In the genomic region with DNA sequence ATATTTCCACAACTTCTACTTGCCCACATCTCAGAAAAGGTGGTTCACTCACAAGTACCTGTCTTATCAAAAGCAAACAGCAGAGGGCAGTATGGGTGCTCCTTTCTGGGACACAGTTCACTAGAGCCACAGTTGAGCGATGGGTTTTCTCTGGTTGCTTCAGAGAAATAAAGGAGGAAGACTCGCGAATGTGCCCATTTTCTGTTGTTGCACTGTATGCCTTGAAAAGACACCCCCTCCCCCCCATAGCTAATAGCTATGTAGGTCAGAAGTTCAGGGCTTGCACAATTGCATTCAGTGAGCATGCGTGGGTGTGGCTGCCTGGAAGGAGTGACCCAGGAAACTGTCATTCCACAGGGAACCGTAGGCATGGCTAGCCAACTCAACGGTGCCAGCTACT, we compare ENCODE assay signal across 8 mouse cellular contexts. TPM values are rescaled to one million over a fixed set of nuclear protein-coding genes. Genes with fewer than 3 reads are reported as not detected.
DNase-seq lines count a peak whose midpoint lies in the region; ATAC-seq lines count a peak whose summit lies in the region.

No protein-coding gene starts in this region.

- H3K9ac ChIP-seq in lung, embryonic 16.5 days (ENCODE audit: low read length) = no peak overlapping the region

- ATAC-seq in frontal cortex, adult (ENCODE audit: low TSS enrichment) = peak; percentile 94
- peak; percentile 74 for ATAC-seq in lung, embryonic 16.5 days (ENCODE audit: low read depth)

- no peaks in the 10 kb centered on the region for H3K9me3 ChIP-seq in hindbrain, embryonic 10.5 days
- H3K9me3 ChIP-seq in lung, embryonic 16.5 days (ENCODE audit: control insufficient read depth, low read length) = no peaks in the 10 kb centered on the region

- 37% methylated on average over 6 of the region's 6 CpGs for WGBS in hindbrain, embryonic 10.5 days
- WGBS in lung, embryonic 16.5 days = 13% methylated on average over 6 of the region's 6 CpGs

- peaks cover 3% of the 10 kb centered on the region; the same call in 1 of the 2 replicates for H3K4me1 ChIP-seq in hindbrain, embryonic 10.5 days (replicated peaks)
- peaks cover 6% of the 10 kb centered on the region for H3K4me1 ChIP-seq in lung, embryonic 16.5 days (replicated peaks; ENCODE audit: control insufficient read depth, insufficient read depth, low read length)

- H3K36me3 ChIP-seq in hindbrain, embryonic 10.5 days = no peaks in the 10 kb centered on the region
- no peaks in the 10 kb centered on the region for H3K36me3 ChIP-seq in lung, embryonic 16.5 days (ENCODE audit: control insufficient read depth, insufficient read depth, low read length)

- peak; percentile 75 for DNase-seq in MEL-GATA-1-ER (ENCODE audit: extremely low read depth, low read depth)
- peak; percentile 90 for DNase-seq in cerebellum, adult 9-10 months
- peak; percentile 44 for DNase-seq in hindbrain, embryonic 10.5 days (ENCODE audit: low spot score)
- peak; percentile 95 for DNase-seq in layer of hippocampus, adult 9-10 months (ENCODE audit: low spot score)
- DNase-seq in ovary, postnatal 14 days (ENCODE audit: low spot score) = peak; percentile 81
- peak; percentile 40 to 80 for DNase-seq in thymus, postnatal 10 days (ENCODE audit: low spot score in 2 of 2)

- H3K27ac ChIP-seq in hindbrain, embryonic 10.5 days = no peak overlapping the region
- H3K27ac ChIP-seq in lung, embryonic 16.5 days (ENCODE audit: low read length) = no peak overlapping the region

- H3K4me2 ChIP-seq in lung, embryonic 16.5 days (ENCODE audit: low read depth, low read length) = peak overlapping the region; percentile 48

- H3K4me3 ChIP-seq in hindbrain, embryonic 10.5 days = no peak overlapping the region
- peak overlapping the region; percentile 26 for H3K4me3 ChIP-seq in lung, embryonic 16.5 days (ENCODE audit: low read length)

- no peaks in the 10 kb centered on the region for H3K27me3 ChIP-seq in hindbrain, embryonic 10.5 days (ENCODE audit: insufficient read depth, poor library complexity, severe bottlenecking)
- H3K27me3 ChIP-seq in lung, embryonic 16.5 days (ENCODE audit: control insufficient read depth, insufficient read depth, low read depth, low read length) = no peaks in the 10 kb centered on the region

RNA-seq across cellular contexts. Expression of a gene that starts 55.5 kb away (rescaled TPM):
- 10.8 and 12.0 TPM in 2 replicates for polyA plus RNA-seq in hindbrain, embryonic 10.5 days (2016; fragmentation: Nextera tagmentation; extraction: Ambion mirVana)
- polyA plus RNA-seq in lung, embryonic 16.5 days (2015; fragmentation: Nextera tagmentation; extraction: Ambion mirVana) = 16.2 and 24.5 TPM in 2 replicates

Comparison
In these comparisons a context has a peak if more than half of its experiments do, and no peak if none do; other contexts are left out.
1. DNase-seq: peak in every context shown above with its lines; median percentile 95 in layer of hippocampus, adult 9-10 months; 90 in cerebellum, adult 9-10 months; 81 in ovary, postnatal 14 days; 75 in MEL-GATA-1-ER; 60 in thymus, postnatal 10 days; 44 in hindbrain, embryonic 10.5 days.